Mouse (Mus musculus) embryonic facial prominence, embryonic 15.5 days (tissue): ENCODE data around the gene Gm45233. TPM values are rescaled to one million over a fixed set of nuclear protein-coding genes. Genes with fewer than 3 reads are reported as not detected.
A peak's percentile ranks its signal among the peaks of the same experiment; 100 is the strongest.

Source experiments
- ATAC-seq: fragments of 200-750 bp; cut with Nextera tagmentation; 2 replicates; pipeline ENCODE4 v1.8.0; 2017; ENCODE audit warnings: low read depth, moderate TSS enrichment; ENCODE audit not compliant: insufficient number of reproducible peaks, low FRiP score, low TSS enrichment
- H3K27ac ChIP-seq: fragments of 300-500 bp; sonication (generic); replicated peaks from 2 replicates; pipeline ENCODE4 v1.5.1; 2015; ENCODE audit warnings: mild to moderate bottlenecking, inconsistent platforms
- H3K27me3 ChIP-seq: fragments of 300-500 bp; sonication (generic); 2 replicates; pipeline ENCODE4 v1.6.1; 2015; ENCODE audit warnings: inconsistent platforms
- H3K36me3 ChIP-seq: fragments of 300-500 bp; sonication (generic); 2 replicates; pipeline ENCODE4 v1.6.1; 2015; ENCODE audit warnings: mild to moderate bottlenecking, inconsistent platforms
- H3K4me1 ChIP-seq: fragments of 300-500 bp; sonication (generic); 2 replicates; pipeline ENCODE4 v1.6.1; 2015; ENCODE audit warnings: inconsistent platforms
- H3K4me2 ChIP-seq: fragments of 300-500 bp; sonication (generic); replicated peaks from 2 replicates; pipeline ENCODE4 v1.6.1; 2015; ENCODE audit warnings: mild to moderate bottlenecking, inconsistent platforms
- H3K4me3 ChIP-seq: fragments of 300-500 bp; sonication (generic); replicated peaks from 2 replicates; pipeline ENCODE4 v1.5.1; 2015; ENCODE audit warnings: mild to moderate bottlenecking, inconsistent platforms
- H3K9ac ChIP-seq: fragments of 300-500 bp; sonication (generic); 2 replicates; pipeline ENCODE4 v1.6.1; 2015; ENCODE audit warnings: inconsistent platforms
- H3K9me3 ChIP-seq: fragments of 300-500 bp; sonication (generic); replicated peaks from 2 replicates; pipeline ENCODE4 v1.6.1; 2016; ENCODE audit warnings: inconsistent platforms
- WGBS: fragments of 180-500 bp; shearing (Covaris S2); methylation state at CpG from one replicate; pipeline ENCODE4 v1.1.7; 2015; 5-methylcytosine and 5-hydroxymethylcytosine counted together
- polyA plus RNA-seq: library from polyadenylated mRNA; unstranded; fragments of >200 nt; fragmentation: Nextera tagmentation; extraction: Ambion mirVana; gene quantifications from 2 replicates; pipeline ENCODE4 v1.2.1, GENCODE M21; 2015

Gene Gm45233
- polyA plus RNA-seq, 1 experiment from 2014 or later, result 0.94 TPM

GRCm38 (mm10) chr7:43475706-43476105 is 31.8 kb downstream of the Gm45233 start:
- Histone ChIP-seq H3K27me3 (peaks cover 29% of the 10 kb centered on the region), H3K4me2 (no peak overlapping the region), H3K9ac (no peak overlapping the region), H3K9me3 (no peaks in the 10 kb centered on the region), H3K27ac (no peak overlapping the region), H3K4me1 (no peaks in the 10 kb centered on the region), H3K4me3 (no peak overlapping the region), H3K36me3 (no peaks in the 10 kb centered on the region)
- ATAC-seq, result no peak
- 17% methylated on average over 23 of the region's 23 CpGs for whole genome bisulfite sequencing

DNA sequence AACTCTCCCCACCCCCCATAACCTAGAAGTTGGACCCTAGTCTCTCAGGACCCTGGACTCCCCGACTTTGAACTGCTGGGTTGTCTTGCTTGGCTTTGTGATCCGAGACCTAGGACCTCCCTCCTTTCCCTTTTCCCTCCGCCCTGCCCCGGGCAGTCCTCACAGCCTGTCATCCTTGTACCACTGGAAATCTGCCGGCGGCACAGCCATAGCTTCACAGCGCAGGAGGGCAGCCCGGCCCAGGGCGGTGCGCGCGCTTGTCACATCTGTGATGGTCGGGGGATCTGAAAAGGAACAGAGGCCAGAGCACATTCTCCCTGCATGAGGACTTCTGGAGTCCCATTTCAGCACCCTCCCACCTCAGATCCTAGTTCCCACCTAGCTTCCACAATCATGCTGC is 32.4 kb downstream of the Gm45233 start:
- H3K4me1 ChIP-seq, result no peaks in the 10 kb centered on the region
- H3K9ac ChIP-seq, result no peak overlapping the region
- no peak overlapping the region for H3K4me3 ChIP-seq
- WGBS, result 15% methylated on average over 13 of the region's 13 CpGs
- no peaks in the 10 kb centered on the region for H3K36me3 ChIP-seq
- peaks cover 29% of the 10 kb centered on the region for H3K27me3 ChIP-seq
- ATAC-seq, result no peak
- no peak overlapping the region for H3K4me2 ChIP-seq
- H3K27ac ChIP-seq, result no peak overlapping the region
- H3K9me3 ChIP-seq, result no peaks in the 10 kb centered on the region

GRCm38 (mm10) chr7:43481191-43481590 is 37.3 kb downstream of the Gm45233 start:
- H3K9ac ChIP-seq, result no peak overlapping the region
- peaks cover 20% of the 10 kb centered on the region for H3K27me3 ChIP-seq
- no peaks in the 10 kb centered on the region for H3K9me3 ChIP-seq
- H3K27ac ChIP-seq, result no peak overlapping the region
- no peak for ATAC-seq
- no peaks in the 10 kb centered on the region for H3K36me3 ChIP-seq
- 58% methylated on average over 3 of the region's 3 CpGs for WGBS
- no peak overlapping the region for H3K4me3 ChIP-seq
- no peaks in the 10 kb centered on the region for H3K4me1 ChIP-seq
- no peak overlapping the region for H3K4me2 ChIP-seq

DNA sequence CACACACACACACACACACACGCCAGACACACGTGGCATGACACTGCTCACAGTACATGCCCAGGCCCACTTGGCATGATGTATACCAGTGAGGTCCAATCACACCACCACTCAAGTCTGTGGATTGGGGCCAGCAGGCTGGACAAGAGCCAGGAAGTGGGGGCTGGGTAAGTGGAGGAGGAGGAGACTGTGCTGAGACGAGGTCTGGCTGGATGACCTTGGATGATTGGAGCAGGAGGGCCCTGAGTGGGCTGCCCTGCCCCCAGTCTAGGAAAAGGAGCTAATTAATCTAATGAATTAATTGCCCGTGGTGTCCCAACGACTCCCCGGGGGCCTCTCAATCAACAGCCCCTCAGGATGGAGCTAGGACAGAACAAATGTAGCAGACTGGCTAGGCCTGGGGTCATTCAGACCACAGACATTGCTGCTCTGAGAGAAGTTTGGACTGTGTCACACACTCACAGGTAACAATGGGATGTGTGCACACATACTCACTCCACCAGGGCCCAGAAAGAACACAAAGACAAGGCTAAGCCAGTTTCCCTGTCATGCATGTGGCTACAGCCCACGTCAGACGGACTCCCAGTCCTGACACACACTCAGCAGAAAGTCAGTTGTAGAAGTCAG is 38.3 kb downstream of the Gm45233 start:
- no peak overlapping the region for H3K4me2 ChIP-seq
- H3K9me3 ChIP-seq, result no peaks in the 10 kb centered on the region
- WGBS, result 56% methylated on average over 8 of the region's 8 CpGs
- ATAC-seq, result peak; percentile 29; the same call in 1 of the 2 replicates
- H3K36me3 ChIP-seq, result no peaks in the 10 kb centered on the region
- no peak overlapping the region for H3K27ac ChIP-seq
- no peaks in the 10 kb centered on the region for H3K4me1 ChIP-seq
- H3K4me3 ChIP-seq, result no peak overlapping the region
- H3K9ac ChIP-seq, result no peak overlapping the region
- H3K27me3 ChIP-seq, result peaks cover 10% of the 10 kb centered on the region

DNA sequence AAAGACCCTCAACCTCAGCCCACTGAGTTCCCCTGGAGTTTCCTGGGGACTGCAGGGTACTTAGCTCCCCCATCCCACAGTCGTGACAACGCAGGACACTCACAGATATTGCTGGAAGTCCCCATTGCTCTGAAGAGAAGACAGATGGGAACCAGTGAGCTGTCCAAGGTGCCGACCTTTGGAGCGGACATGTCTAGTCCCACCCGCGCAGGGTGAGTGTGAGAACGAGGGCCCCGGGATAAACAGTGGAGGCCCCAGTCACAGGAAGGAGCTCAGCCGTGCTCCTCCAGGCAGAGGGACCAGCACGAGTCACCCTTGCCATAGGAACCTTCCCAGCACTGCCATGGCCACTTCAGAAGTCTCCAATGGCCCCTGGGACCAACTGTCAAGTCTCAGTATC is 39.3 kb downstream of the Gm45233 start:
- ATAC-seq, result no peak

DNA sequence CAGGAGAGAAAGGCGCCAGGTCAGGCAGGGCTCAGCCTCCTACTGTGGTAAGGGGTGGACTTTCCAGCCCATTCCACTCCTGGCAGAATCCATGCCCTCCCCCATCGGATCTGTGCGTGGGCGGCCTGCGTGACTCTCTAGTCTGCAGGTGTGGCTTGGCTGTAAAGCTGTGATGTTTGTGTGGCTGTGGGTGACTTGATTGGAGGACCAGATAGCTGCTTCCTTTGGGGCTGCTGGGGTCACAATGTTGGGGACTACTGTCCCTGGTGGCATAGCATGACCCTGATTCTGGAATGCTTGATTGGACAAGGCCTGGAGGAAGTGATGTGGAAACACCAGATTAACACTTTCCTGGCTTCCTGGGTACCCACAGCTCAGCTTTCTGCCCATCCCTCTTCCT is 44.7 kb downstream of the Gm45233 start:
- 34% methylated on average over 5 of the region's 5 CpGs for WGBS
- Histone ChIP-seq H3K9me3 (no peaks in the 10 kb centered on the region), H3K27ac (no peak overlapping the region), H3K4me2 (peak overlapping the region; percentile 8; the same call in 1 of the 2 replicates), H3K27me3 (no peaks in the 10 kb centered on the region), H3K4me1 (peaks cover 11% of the 10 kb centered on the region; the same call in 1 of the 2 replicates), H3K36me3 (no peaks in the 10 kb centered on the region), H3K4me3 (no peak overlapping the region), H3K9ac (no peak overlapping the region)
- no peak for ATAC-seq

More for the DNA sequence above, 39.3 kb downstream of the Gm45233 start:
- Histone ChIP-seq H3K4me3 (no peak overlapping the region), H3K27ac (no peak overlapping the region), H3K4me1 (no peaks in the 10 kb centered on the region), H3K36me3 (no peaks in the 10 kb centered on the region), H3K4me2 (no peak overlapping the region), H3K27me3 (0 out of 2 replicates have a peak, but pooled peaks cover under 1% of the 10 kb centered on the region), H3K9me3 (no peaks in the 10 kb centered on the region), H3K9ac (no peak overlapping the region)
- 6% methylated on average over 10 of the region's 10 CpGs for WGBS

DNA sequence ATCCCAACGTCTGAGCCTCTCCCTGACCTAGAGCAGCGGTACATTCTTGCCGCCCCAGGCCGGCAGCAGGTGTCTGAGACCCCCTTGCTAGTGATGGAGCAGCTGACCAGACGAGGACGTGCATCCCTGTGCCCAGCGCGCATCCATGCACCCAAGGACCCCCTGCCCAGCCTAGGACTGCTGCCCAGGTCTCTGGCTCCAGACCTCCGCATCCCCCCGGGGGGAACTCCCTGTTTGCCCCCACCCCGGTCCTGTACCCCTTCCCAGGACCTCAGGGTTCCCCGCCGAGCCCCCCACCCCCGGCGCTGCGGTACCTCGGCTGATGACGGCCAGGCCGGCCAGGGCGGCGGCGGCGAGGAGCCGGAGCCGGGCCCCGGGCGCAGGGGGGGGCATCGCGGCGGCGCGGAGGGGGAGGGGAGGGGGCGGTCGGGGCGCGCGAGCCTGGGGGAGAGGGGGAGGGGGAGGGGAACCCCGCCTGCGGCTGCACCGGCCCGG is 45.8 kb downstream of the Gm45233 start, which contains the start of gene Iglon5:
Gene Iglon5 (minus strand): TSS at position 445 of the 495 bp plus-strand sequence.
- Histone ChIP-seq H3K4me3 (peak within 1 kb of the TSS; percentile 50), H3K4me2 (peak within 1 kb of the TSS; percentile 82), H3K27ac (no peak within 1 kb of the TSS), H3K9ac (peak within 1 kb of the TSS; percentile 31; the same call in 1 of the 2 replicates), H3K9me3 (no peaks in the 10 kb centered on the region), H3K36me3 (no peaks in the 10 kb centered on the region), H3K27me3 (no peaks in the 10 kb centered on the region), H3K4me1 (peaks cover 11% of the 10 kb centered on the region; the same call in 1 of the 2 replicates)
- WGBS, result under 1% methylated on average over 26 of the region's 41 CpGs
- ATAC-seq, result peak; percentile 26; the same call in 1 of the 2 replicates

DNA sequence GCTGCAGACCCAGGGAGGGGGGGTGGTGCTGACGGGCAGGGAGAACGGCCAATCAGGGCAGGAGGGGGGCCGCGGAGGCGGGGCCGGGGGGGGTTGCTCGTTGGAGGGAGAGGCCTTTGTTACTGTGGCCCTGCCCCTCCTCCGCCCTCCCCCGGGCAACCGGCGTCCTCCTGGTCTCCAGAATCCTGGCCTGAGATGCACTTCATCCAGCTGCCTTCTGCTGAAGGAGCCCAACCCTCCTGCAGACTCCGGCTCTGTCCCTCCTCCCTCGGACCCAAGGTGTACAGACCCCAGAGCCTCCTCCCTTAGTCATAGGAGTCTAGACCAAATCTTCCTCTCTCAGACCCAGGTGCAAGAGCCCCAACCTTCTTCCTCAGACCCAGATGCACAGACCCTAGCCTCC is 46.3 kb downstream of the Gm45233 start:
- Histone ChIP-seq H3K27ac (no peak overlapping the region), H3K9ac (peak overlapping the region; percentile 31; the same call in 1 of the 2 replicates), H3K27me3 (0 out of 2 replicates have a peak, but pooled peaks cover 4% of the 10 kb centered on the region), H3K4me2 (peak overlapping the region; percentile 82), H3K9me3 (no peaks in the 10 kb centered on the region), H3K36me3 (no peaks in the 10 kb centered on the region), H3K4me1 (peaks cover 11% of the 10 kb centered on the region; the same call in 1 of the 2 replicates), H3K4me3 (peak overlapping the region; percentile 50)
- peak; percentile 78; the same call in 1 of the 2 replicates for ATAC-seq
- under 1% methylated on average over 10 of the region's 13 CpGs for WGBS

- Histone ChIP-seq H3K4me2 (no peak overlapping the region), H3K36me3 (no peaks in the 10 kb centered on the region), H3K9me3 (no peaks in the 10 kb centered on the region), H3K27me3 (0 out of 2 replicates have a peak, but pooled peaks cover 4% of the 10 kb centered on the region), H3K4me3 (no peak overlapping the region), H3K4me1 (peaks cover 11% of the 10 kb centered on the region; the same call in 1 of the 2 replicates), H3K27ac (no peak overlapping the region), H3K9ac (no peak overlapping the region)
- 64% methylated on average over 9 of the region's 9 CpGs for WGBS
- ATAC-seq, result no peak
These were observed 46.9 kb downstream of the Gm45233 start for GRCm38 (mm10) chr7:43490861-43491260.

GRCm38 (mm10) chr7:43495343-43496021 is 51.6 kb downstream of the Gm45233 start:
- peaks cover under 1% of the 10 kb centered on the region; the same call in 1 of the 2 replicates for H3K4me1 ChIP-seq
- ATAC-seq, result no peak; the same call in 1 of the 2 replicates
- 12% methylated on average over 21 of the region's 21 CpGs for WGBS

More at GRCm38 (mm10) chr7:43495343-43496021, 51.6 kb downstream of the Gm45233 start:
- Histone ChIP-seq H3K4me3 (no peak overlapping the region), H3K27ac (no peak overlapping the region), H3K9me3 (no peaks in the 10 kb centered on the region), H3K4me2 (no peak overlapping the region), H3K36me3 (no peaks in the 10 kb centered on the region), H3K27me3 (0 out of 2 replicates have a peak, but pooled peaks cover 4% of the 10 kb centered on the region), H3K9ac (no peak overlapping the region)
